Mouse (Mus musculus) thymus, adult 2 months (tissue): ENCODE results near the gene Srrm4.

Experiments
- CTCF ChIP-seq: fragments of 200-500 bp; IDR thresholded peaks from 2 replicates; pipeline ENCODE4 v1.5.1; 2012; ENCODE audit warnings: mild to moderate bottlenecking, control low read depth, low read length, moderate library complexity, borderline replicate concordance; ENCODE audit not compliant: control insufficient read depth, poor library complexity, insufficient read depth; ENCODE audit errors: extremely low read depth
- POLR2A ChIP-seq: fragments of 200-500 bp; IDR thresholded peaks from 2 replicates; pipeline ENCODE4 v1.6.1; 2012; ENCODE audit warnings: mild to moderate bottlenecking, low read length, control low read depth, moderate library complexity; ENCODE audit not compliant: control insufficient read depth, poor library complexity, insufficient read depth; ENCODE audit errors: extremely low read depth

GRCm38 (mm10) chr5:116542317-116542716 lies 49.3 kb downstream of the Srrm4 start:
- TF ChIP-seq POLR2A (no peak), CTCF (no peak)
